Comparison of ENCODE assay signal across 19 mouse cellular contexts in the genomic region with DNA sequence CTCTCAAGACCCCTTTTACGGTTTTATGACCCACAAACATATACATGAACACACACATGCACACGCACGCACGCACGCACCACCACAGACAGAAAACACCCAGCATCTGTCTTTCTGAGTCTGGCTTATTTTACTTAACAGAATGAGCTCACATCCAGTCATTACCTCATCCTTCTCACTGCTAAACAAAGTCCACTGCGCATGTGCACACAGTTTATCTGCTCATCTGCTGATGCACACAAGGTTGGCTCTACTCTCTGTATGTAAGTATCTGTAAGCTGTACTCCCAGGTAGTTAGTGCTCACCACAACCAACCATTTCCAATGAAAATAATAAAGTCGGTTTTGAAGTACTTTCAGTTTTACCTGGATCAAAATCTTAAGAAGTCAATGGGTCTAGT.
DNase-seq lines count a peak whose midpoint lies in the region; ATAC-seq and TF ChIP-seq lines count a peak whose summit lies in the region.
"Had no signal": no experiment of that assay in that cellular context is flagged by ENCODE, and none has a peak within 500 bp of the region (broad histone marks: within the 10 kb centered on the region; RNA-seq: fewer than 3 reads in every experiment).

No protein-coding gene starts in this region.

- no peak overlapping the region for H3K9ac ChIP-seq in intestine, postnatal 0 days (ENCODE audit: low read depth, low read length)
- H3K9ac ChIP-seq in intestine, embryonic 16.5 days (ENCODE audit: low read depth, low read length): no peak overlapping the region
- H3K9ac ChIP-seq in liver, postnatal 0 days (replicated peaks): no peak overlapping the region

- peak; percentile 60 for ATAC-seq in intestine, postnatal 0 days
- no peak for ATAC-seq in intestine, embryonic 16.5 days
- ATAC-seq in liver, postnatal 0 days: peak; percentile 59
- ATAC-seq: activated CD4-positive, CD25-positive, alpha-beta regulatory T cell, adult 4 months; CD4-positive, CD25-positive, alpha-beta regulatory T cell, adult 4 months; Patski had no signal

- TF ChIP-seq CTCF in intestine, postnatal 0 days (IDR thresholded peaks at IDR 0.05; ENCODE audit: low read depth): no peak
- TF ChIP-seq CTCF in liver, postnatal 0 days (IDR thresholded peaks at IDR 0.05; ENCODE audit: low read depth): no peak

- no peak overlapping the region for H3K27ac ChIP-seq in intestine, postnatal 0 days (ENCODE audit: low read depth, low read length)
- H3K27ac ChIP-seq in intestine, embryonic 16.5 days (ENCODE audit: low read length): no peak overlapping the region
- no peak overlapping the region for H3K27ac ChIP-seq in liver, postnatal 0 days (ENCODE audit: low read depth)

- no peaks in the 10 kb centered on the region for H3K27me3 ChIP-seq in intestine, postnatal 0 days (replicated peaks; ENCODE audit: control insufficient read depth, insufficient read depth, low read length)
- H3K27me3 ChIP-seq in intestine, embryonic 16.5 days (replicated peaks; ENCODE audit: control insufficient read depth, insufficient read depth, low read length): no peaks in the 10 kb centered on the region
- H3K27me3 ChIP-seq in liver, postnatal 0 days (ENCODE audit: insufficient read depth, low read length): no peaks in the 10 kb centered on the region
- H3K27me3 ChIP-seq: CH12.LX, Patski had no signal

- no peak overlapping the region for H3K4me3 ChIP-seq in intestine, postnatal 0 days (ENCODE audit: low read depth, low read length)
- H3K4me3 ChIP-seq in intestine, embryonic 16.5 days (ENCODE audit: low read length): no peak overlapping the region
- no peak overlapping the region for H3K4me3 ChIP-seq in liver, postnatal 0 days (ENCODE audit: low read depth, low read length)

- no peaks in the 10 kb centered on the region for H3K36me3 ChIP-seq in intestine, postnatal 0 days (ENCODE audit: control insufficient read depth, insufficient read depth)
- no peaks in the 10 kb centered on the region for H3K36me3 ChIP-seq in intestine, embryonic 16.5 days (ENCODE audit: control insufficient read depth, insufficient read depth, low read length)
- H3K36me3 ChIP-seq in liver, postnatal 0 days (replicated peaks; ENCODE audit: insufficient read depth, low read length): no peaks in the 10 kb centered on the region

- no peak overlapping the region for H3K4me2 ChIP-seq in intestine, postnatal 0 days (replicated peaks; ENCODE audit: low read depth)
- H3K4me2 ChIP-seq in intestine, embryonic 16.5 days (ENCODE audit: low read depth, low read length): no peak overlapping the region
- no peak overlapping the region for H3K4me2 ChIP-seq in liver, postnatal 0 days (ENCODE audit: low read depth, low read length)

- 84% methylated on average over 7 of the region's 7 CpGs for WGBS in intestine, postnatal 0 days
- WGBS in intestine, embryonic 16.5 days: 78% methylated on average over 7 of the region's 7 CpGs
- WGBS in liver, postnatal 0 days (ENCODE audit: insufficient replicate concordance): 92% methylated on average over 7 of the region's 7 CpGs

- no peak for TF ChIP-seq EP300 in liver, postnatal 0 days (IDR thresholded peaks at IDR 0.05; ENCODE audit: low read depth)

- no peaks in the 10 kb centered on the region for H3K4me1 ChIP-seq in intestine, postnatal 0 days (replicated peaks; ENCODE audit: control insufficient read depth, insufficient read depth, low read length)
- no peaks in the 10 kb centered on the region for H3K4me1 ChIP-seq in intestine, embryonic 16.5 days (ENCODE audit: control insufficient read depth, insufficient read depth, low read length)
- no peaks in the 10 kb centered on the region for H3K4me1 ChIP-seq in liver, postnatal 0 days (ENCODE audit: insufficient read depth)

- no peak for DNase-seq in liver, postnatal 0 days
- DNase-seq in liver: no peak
- DNase-seq: adrenal gland, adult 2 months; adrenal gland, adult 8-10 months; adrenal gland, postnatal 10 days; adrenal gland, postnatal 14 days; adrenal gland, postnatal 25 days; adrenal gland, postnatal 36 days; B cell, adult 2 months; cerebellum, adult 11 months; cerebellum, adult 11-12 months; cerebellum, adult 18-20 months had no signal

- H3K9me3 ChIP-seq in intestine, postnatal 0 days (ENCODE audit: control insufficient read depth): no peaks in the 10 kb centered on the region
- no peaks in the 10 kb centered on the region for H3K9me3 ChIP-seq in intestine, embryonic 16.5 days (ENCODE audit: control insufficient read depth, low read length)
- no peaks in the 10 kb centered on the region for H3K9me3 ChIP-seq in liver, postnatal 0 days (ENCODE audit: low read length)
- H3K9me3 ChIP-seq: G1E had no signal
